Mouse (Mus musculus) kidney, postnatal 0 days (tissue): ENCODE data around the gene Dner. TPM values are rescaled to one million over a fixed set of nuclear protein-coding genes. Genes with fewer than 3 reads are reported as not detected.
A peak's percentile ranks its signal among the peaks of the same experiment; 100 is the strongest.

Source experiments
- ATAC-seq: fragments of 200-750 bp; cut with Nextera tagmentation; replicated peaks from 2 replicates; pipeline ENCODE4 v1.8.0; 2017; ENCODE audit warnings: low read depth, moderate number of reproducible peaks, moderate TSS enrichment, moderate library complexity; ENCODE audit not compliant: low FRiP score
- DNase-seq: peaks from one replicate; pipeline ENCODE4 v3.0.0-alpha.2; 2016; ENCODE audit warnings: low spot score
- H3K27ac ChIP-seq: fragments of 300-500 bp; sonication (generic); 2 replicates; pipeline ENCODE4 v1.5.1; 2014; ENCODE audit warnings: mild to moderate bottlenecking
- H3K27me3 ChIP-seq: fragments of 300-500 bp; sonication (generic); 2 replicates; pipeline ENCODE4 v1.6.1; 2014; ENCODE audit warnings: low read length, mixed read lengths; ENCODE audit not compliant: insufficient read depth
- H3K36me3 ChIP-seq: fragments of 300-500 bp; sonication (generic); 2 replicates; pipeline ENCODE4 v1.6.1; 2014; ENCODE audit warnings: low read length, mixed read lengths; ENCODE audit not compliant: insufficient read depth
- H3K4me1 ChIP-seq: fragments of 300-500 bp; sonication (generic); replicated peaks from 2 replicates; pipeline ENCODE4 v1.6.1; 2014; ENCODE audit warnings: antibody characterized with exemption, low read length, mixed read lengths; ENCODE audit not compliant: insufficient read depth
- H3K4me2 ChIP-seq: fragments of 300-500 bp; sonication (generic); 2 replicates; pipeline ENCODE4 v1.6.1; 2014; ENCODE audit warnings: mild to moderate bottlenecking, low read length, moderate library complexity, mixed read lengths
- H3K4me3 ChIP-seq: fragments of 300-500 bp; sonication (generic); replicated peaks from 2 replicates; pipeline ENCODE4 v1.5.1; 2014; ENCODE audit warnings: low read depth, low read length
- H3K9ac ChIP-seq: fragments of 300-500 bp; sonication (generic); 2 replicates; pipeline ENCODE4 v1.6.1; 2014; ENCODE audit warnings: low read depth, low read length
- H3K9me3 ChIP-seq: fragments of 300-500 bp; sonication (generic); replicated peaks from 2 replicates; pipeline ENCODE4 v1.6.1; 2016; ENCODE audit warnings: low read length, inconsistent platforms, mixed read lengths
- CTCF ChIP-seq: IDR thresholded peaks from 2 replicates; pipeline ENCODE4 v1.5.1; 2016; ENCODE audit warnings: antibody characterized with exemption, low read depth, mild to moderate bottlenecking, moderate library complexity
- WGBS: fragments of 180-500 bp; shearing (Covaris S2); extraction: QIAGEN DNeasy Blood & Tissue Kit; methylation state at CpG from one replicate; pipeline ENCODE4 v1.1.7; 2014; 5-methylcytosine and 5-hydroxymethylcytosine counted together
- polyA plus RNA-seq: library from polyadenylated mRNA; unstranded; fragments of >200 nt; fragmentation: Nextera tagmentation; extraction: Ambion mirVana; gene quantifications from 2 replicates; pipeline ENCODE4 v1.2.1, GENCODE M21; 2015

Gene Dner
- polyA plus RNA-seq, 1 experiment from 2014 or later: 0.68 TPM

- no peak for ATAC-seq
- 70% methylated on average over 4 of the region's 4 CpGs for WGBS
Observed at GRCm38 (mm10) chr1:84640463-84640862, 55.6 kb downstream of the Dner start.

GRCm38 (mm10) chr1:84636890-84637289 lies 59.1 kb downstream of the Dner start:
- no peak for TF ChIP-seq CTCF
- ATAC-seq (no peak), DNase-seq (no peak)
- Histone ChIP-seq H3K9ac (no peak overlapping the region), H3K9me3 (no peaks in the 10 kb centered on the region), H3K36me3 (no peaks in the 10 kb centered on the region), H3K27me3 (no peaks in the 10 kb centered on the region), H3K4me2 (no peak overlapping the region), H3K4me1 (no peaks in the 10 kb centered on the region), H3K27ac (no peak overlapping the region), H3K4me3 (no peak overlapping the region)
- 45% methylated on average over 6 of the region's 6 CpGs for WGBS

More at GRCm38 (mm10) chr1:84640463-84640862, 55.6 kb downstream of the Dner start:
- no peak for DNase-seq
- Histone ChIP-seq H3K9ac (no peak overlapping the region), H3K27me3 (no peaks in the 10 kb centered on the region), H3K27ac (no peak overlapping the region), H3K4me3 (no peak overlapping the region), H3K9me3 (no peaks in the 10 kb centered on the region), H3K36me3 (no peaks in the 10 kb centered on the region), H3K4me2 (no peak overlapping the region), H3K4me1 (no peaks in the 10 kb centered on the region)
- no peak for TF ChIP-seq CTCF

GRCm38 (mm10) chr1:84628244-84628643 lies 67.8 kb downstream of the Dner start:
- no peaks in the 10 kb centered on the region for H3K36me3 ChIP-seq
- H3K27me3 ChIP-seq: no peaks in the 10 kb centered on the region
- no peak overlapping the region for H3K4me2 ChIP-seq
- no peaks in the 10 kb centered on the region for H3K4me1 ChIP-seq
- H3K9ac ChIP-seq: no peak overlapping the region
- no peak for TF ChIP-seq CTCF
- DNase-seq: no peak
- 60% methylated on average over 6 of the region's 6 CpGs for WGBS
- no peak overlapping the region for H3K4me3 ChIP-seq
- H3K9me3 ChIP-seq: no peaks in the 10 kb centered on the region
- no peak for ATAC-seq
- no peak overlapping the region for H3K27ac ChIP-seq

- Histone ChIP-seq H3K36me3 (no peaks in the 10 kb centered on the region), H3K27me3 (no peaks in the 10 kb centered on the region), H3K9ac (no peak overlapping the region), H3K4me2 (no peak overlapping the region), H3K27ac (no peak overlapping the region), H3K4me1 (no peaks in the 10 kb centered on the region), H3K4me3 (no peak overlapping the region), H3K9me3 (no peaks in the 10 kb centered on the region)
- DNase-seq: peak; percentile 2
- 0 out of 2 replicates have a peak, but pooled peaks have one; percentile 33 for ATAC-seq
- peak; percentile 16; the same call in 1 of the 2 replicates for TF ChIP-seq CTCF
- 35% methylated on average over 12 of the region's 12 CpGs for WGBS
Observed at GRCm38 (mm10) chr1:84622978-84623554, 73.0 kb downstream of the Dner start.

GRCm38 (mm10) chr1:84621308-84621707 lies 74.7 kb downstream of the Dner start:
- ATAC-seq: peak; percentile 69
- WGBS: 51% methylated on average over 3 of the region's 3 CpGs
- Histone ChIP-seq H3K9ac (no peak overlapping the region), H3K36me3 (no peaks in the 10 kb centered on the region), H3K4me3 (no peak overlapping the region), H3K27me3 (no peaks in the 10 kb centered on the region), H3K9me3 (no peaks in the 10 kb centered on the region), H3K27ac (no peak overlapping the region), H3K4me1 (no peaks in the 10 kb centered on the region), H3K4me2 (no peak overlapping the region)
- peak; percentile 58 for DNase-seq
- no peak for TF ChIP-seq CTCF

GRCm38 (mm10) chr1:84619131-84619760 lies 76.8 kb downstream of the Dner start:
- no peak overlapping the region for H3K27ac ChIP-seq
- TF ChIP-seq CTCF: no peak
- DNase-seq (peak; percentile 59), ATAC-seq (no peak)
- no peaks in the 10 kb centered on the region for H3K36me3 ChIP-seq
- no peak overlapping the region for H3K9ac ChIP-seq
- no peak overlapping the region for H3K4me3 ChIP-seq
- no peaks in the 10 kb centered on the region for H3K27me3 ChIP-seq
- peak overlapping the region; percentile 49 for H3K4me2 ChIP-seq
- 17% methylated on average over 16 of the region's 16 CpGs for WGBS
- no peaks in the 10 kb centered on the region for H3K9me3 ChIP-seq
- H3K4me1 ChIP-seq: no peaks in the 10 kb centered on the region
